Mouse (Mus musculus) right cerebral cortex, postnatal 10 days (tissue): Measurements from ENCODE around the gene Slc35f1.

Experiments used
- DNase-seq, 2 experiments: peaks; one replicate each; pipeline ENCODE4 v3.0.0; 2021; ENCODE audit warnings: low spot score in 2 of 2

Slc35f1 gene

DNA sequence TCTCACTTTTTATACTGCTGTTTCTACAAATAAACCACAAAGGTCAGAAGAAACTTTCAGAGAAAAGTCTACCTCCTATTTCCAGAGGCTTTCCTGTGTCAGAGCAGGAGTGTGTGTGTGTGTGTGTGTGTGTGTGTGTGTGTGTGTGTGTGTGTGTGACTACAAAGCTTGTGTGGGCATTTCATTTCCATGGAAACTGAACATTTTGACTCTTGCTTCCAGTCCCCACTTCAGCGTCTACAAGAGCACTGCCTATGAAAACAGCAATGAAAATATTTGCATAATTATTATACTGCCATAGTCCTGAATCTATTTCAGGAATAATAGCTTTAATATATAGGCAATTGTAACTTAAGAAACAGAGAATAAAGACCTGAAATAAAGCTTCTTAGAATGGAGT is 241.8 kb downstream of the Slc35f1 start:
- DNase-seq: no peak

DNA sequence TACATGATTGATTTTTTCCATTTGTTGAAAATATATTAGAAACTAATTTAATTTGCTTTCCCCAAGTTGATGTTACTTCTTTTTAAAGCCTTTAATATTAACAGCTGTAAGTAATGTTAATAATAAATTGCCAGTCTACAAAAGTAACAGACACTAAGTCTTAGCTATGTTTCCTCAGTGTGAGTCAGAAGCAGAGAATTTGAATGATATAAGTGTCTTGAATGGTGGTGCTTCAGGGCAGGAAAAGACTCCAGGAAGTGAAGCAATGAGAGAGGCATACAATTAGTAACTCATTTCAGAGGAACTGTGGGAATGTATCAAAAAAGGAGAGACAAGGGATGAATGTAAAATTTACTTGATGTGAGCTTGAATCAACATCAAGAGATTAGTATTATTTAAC is 244.3 kb downstream of the Slc35f1 start:
- DNase-seq: no peak

DNA sequence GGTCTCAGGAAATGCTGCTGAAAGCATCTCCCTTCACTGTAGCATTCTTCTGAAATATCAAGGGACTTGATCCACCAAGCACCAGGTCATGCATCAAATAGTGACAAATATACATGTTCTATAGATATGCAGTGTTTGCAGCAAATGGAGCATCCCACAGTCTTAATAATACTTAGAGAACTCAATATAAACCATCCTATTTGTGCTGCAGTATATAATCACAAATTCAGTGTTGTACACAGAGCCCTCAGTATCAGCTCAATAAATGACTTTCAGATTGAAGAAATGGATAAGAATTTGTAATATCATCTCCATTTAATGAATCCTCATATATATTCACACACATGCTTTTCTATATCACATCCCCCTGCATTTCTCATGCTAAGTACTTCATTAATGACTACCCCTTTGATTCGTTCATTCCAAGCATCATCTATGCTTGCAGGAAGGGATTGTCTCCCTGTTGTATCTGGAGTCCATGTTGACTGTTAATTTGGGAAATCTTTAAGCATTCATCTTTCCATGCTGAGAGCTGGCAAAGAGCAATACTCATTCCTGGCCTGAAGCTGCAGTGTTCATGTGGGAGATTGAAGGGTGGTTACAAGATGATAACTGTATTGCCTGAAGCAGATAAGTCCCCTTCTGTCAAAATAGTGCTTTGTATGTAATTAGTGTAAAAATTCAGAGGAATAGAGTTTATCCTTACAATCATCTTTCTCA is 249.9 kb downstream of the Slc35f1 start:
- DNase-seq: no peak

DNA sequence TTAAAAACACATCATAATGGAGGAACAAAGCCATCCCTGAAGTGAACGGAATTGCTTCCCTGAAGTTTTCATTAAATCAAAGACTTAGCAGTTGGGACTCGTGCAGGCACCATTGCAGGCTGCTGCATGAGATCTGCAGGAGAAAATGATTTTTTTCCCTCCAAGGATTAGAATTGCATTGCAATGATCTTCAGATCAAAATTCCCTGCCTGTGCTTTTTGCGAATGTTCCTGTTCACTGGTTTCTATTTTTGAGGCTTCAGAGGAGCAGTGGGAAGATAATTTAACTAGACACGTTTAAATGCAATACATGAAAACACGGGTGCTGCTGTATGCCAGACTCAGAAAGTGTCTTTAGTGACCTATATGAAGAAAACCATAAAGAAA is 250.5 kb downstream of the Slc35f1 start:
- no peak for DNase-seq

DNA sequence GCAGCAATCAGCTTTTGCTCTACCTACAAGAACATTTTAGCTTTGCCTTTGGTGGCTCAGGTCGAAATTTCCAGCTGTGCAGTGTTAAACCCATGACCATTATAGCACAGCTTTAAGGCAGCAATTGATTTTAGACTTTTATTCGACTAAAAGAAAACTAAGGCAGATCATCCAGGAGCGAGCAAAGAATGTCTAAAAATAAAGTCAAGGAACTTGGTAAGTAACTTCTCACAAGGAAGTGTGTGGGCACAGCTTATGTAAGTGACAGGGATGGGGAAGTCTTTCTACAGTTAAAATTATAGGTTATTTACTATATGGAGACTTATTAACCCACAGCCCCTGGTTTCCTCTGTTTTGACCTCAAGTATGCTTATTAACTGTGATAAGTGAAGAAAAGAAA is 262.2 kb downstream of the Slc35f1 start:
- DNase-seq: no peak

DNA sequence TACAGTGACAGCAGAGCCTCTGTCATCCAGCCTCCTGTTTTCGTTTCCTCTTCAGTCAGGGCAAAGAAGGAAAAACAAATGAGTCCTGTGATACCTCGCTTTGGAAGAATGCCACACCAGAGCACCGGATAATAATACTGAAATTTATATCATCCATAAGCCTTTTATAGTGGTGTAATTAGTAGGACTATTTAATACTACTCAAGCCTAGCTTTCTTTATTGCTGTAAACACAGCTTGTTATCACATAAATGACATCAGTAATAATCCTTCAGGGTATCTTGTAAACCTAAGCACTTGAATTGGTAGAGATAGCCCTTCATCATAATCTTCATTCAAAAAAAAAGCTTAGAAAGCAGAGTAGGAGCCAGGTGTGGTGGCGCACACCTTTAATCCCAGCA is 266.4 kb downstream of the Slc35f1 start:
- no peak for DNase-seq

DNA sequence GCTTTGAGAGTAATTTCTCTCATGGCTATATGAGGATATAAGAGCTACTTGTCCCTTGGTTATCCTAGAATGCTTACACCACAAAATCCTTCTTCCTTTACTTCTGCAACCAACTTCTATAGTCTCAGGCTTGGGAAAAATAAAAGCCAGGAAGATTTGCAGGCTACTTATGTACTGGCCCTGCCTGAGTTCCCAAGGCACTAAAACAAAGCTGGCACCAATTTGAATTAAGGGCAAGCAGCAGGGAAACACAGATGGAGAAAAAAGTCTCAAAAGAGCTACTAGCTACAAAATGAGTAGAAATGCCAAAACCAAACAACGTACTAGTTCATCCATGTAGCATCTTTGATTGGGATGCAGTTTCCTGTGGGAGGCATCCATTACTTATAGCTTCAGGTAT is 288.9 kb downstream of the Slc35f1 start:
- no peak for DNase-seq

DNA sequence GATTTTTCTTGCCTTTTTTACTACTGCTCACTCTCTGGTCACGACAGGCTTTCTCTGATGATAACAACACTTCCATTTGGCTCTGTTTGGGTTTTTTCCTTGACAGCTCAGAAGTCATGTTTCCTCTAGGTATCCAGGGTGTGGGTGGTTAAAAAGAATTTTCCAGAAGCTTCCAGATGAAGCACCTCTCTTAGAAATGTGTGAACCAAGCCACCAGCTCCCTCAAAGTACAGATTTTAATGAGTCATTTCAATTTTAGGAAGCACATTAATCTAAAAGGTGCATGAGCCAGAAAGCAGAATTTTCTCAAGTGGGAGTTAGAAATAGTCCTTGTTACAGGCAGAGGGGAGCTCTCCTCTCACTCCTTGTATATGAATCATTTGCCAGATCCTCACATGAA is 292.5 kb downstream of the Slc35f1 start:
- DNase-seq: no peak

DNA sequence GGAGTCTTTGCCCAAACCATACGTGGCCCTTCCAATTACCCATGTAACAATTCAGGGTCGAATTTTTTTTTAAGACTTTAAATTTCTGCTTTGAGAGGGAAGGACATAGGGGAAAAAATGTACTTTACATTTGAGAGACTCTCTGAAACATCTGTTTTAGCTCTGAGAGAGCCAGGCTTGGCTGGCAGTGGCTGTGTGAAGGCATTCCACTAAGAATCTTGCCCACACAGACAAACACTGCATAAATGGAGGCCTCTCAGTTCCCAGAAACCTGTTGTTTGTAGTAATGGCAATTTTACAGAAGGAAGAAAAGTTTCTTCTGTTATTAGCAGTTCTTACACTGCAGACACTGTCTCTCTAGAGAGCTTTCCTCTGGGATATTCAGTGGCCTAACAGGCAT is 301.9 kb downstream of the Slc35f1 start:
- peak; percentile 40 to 45 for DNase-seq

DNA sequence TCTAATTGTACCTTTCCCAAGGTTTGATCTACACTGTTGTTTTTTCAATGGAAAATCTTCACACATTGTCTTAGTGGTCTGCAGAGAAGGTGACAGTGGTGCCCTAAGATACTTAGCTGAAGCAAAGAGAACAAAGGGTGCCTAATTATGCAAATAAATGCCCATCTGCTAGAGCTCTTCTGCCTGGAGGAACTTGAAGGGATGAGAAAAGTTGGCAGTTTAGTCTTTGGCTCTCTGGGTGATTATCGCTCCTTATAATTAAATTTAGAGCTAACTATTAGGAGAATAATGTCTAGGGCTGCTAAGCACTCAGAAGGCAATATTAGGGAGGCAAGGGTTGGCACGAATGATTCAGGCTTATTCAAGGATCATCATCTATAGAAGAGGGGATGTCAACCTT is 306.6 kb downstream of the Slc35f1 start:
- DNase-seq: no peak

DNA sequence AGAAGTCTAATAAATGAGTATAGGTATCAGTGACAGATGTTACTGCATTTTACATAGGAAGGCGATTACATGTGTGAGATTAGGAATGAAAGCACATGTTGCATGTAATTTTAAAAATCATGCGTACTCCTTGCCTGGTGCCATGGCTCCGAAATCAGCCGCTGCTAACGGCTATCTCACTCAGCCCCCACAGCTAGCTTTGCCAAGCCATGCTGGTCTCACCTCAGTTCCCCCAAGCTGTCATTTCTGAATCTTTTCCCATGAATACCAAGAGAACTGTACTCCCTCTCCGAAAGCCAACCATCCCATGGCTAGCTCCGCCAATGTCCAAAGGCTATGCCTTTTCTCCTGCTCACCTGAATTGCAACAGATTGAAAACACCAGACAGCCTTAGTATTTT is 310.8 kb downstream of the Slc35f1 start:
- no peak for DNase-seq

DNA sequence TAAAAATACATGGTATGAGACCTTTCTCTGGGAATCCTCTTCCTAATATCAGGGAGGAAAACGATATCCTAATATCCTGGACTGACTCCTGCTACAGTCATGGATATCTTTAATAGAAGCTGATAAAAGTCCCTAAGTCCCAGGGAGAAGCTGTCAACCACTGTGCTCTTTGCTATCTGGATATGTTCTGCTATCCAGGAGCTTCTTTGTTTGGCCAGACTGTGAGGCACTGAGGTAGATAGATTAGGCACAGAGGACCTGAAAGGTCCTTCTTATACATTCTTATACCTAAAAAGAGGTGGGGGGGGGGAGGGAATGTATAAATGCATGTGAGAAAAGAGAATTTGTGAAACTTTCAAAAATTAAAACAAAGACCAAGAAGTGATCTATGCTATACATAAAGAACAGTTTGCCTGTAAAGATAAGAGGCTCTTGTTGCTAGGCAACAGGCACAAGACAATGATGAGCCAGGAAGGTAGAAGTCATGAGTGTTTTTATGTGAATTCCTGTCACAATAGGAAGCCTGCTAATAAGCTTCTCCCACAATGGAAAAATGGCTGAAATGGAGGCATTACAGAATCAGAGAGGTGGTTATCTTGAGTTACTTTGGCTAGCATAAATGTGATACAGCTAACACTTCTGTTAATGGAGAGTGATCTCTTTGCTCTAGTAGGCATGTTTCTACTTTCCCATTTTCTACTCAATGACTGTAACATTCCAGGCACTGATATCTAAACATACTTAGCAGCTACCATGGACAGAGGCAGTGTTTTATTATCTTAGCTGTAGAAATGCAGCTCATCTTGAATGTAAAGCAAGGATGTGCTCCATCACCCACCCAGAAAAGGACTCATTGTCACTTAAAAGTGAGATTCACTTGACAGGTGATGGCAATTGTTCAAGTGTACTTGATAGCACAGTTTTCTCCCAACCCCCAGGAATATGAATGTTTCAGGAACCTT is 316.2 kb downstream of the Slc35f1 start:
- no peak for DNase-seq

DNA sequence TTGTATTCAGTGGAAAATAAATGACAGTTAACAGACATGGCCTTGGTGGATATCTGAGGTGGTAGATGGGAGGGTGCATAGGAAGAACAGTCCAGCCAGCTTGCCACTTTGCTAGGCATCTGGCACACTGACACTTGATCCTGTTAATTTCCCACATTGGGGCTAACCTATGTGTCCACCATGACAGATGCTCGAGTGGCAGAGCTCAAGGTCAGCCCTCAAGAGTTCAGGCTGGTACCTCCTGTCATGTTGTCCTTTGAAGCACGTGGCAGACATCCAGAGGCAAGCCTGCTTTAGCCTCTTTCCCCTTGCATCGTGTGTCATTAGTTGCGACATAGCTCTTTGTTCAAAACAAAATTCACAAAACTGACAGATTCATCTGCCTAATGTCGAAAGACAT is 323.5 kb downstream of the Slc35f1 start:
- no peak for DNase-seq

DNA sequence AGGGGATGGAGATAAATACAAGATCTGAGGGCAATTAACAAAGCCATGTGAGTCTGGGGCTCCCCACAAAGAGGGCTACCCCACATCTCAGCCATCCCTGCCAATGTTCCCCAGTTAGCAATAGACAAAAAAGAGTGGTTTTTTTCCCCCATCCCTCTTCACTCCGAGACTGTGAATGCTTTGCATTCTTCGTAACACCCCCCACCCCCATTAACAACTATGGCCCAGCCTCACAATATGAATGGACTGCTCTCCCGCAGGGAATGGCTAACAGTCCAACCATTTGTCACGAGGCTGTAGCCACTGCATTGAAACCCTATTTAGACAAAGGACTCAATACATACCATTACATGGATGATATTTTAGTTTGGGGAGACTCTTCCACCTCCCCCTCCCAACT is 338.1 kb downstream of the Slc35f1 start:
- no peak for DNase-seq

DNA sequence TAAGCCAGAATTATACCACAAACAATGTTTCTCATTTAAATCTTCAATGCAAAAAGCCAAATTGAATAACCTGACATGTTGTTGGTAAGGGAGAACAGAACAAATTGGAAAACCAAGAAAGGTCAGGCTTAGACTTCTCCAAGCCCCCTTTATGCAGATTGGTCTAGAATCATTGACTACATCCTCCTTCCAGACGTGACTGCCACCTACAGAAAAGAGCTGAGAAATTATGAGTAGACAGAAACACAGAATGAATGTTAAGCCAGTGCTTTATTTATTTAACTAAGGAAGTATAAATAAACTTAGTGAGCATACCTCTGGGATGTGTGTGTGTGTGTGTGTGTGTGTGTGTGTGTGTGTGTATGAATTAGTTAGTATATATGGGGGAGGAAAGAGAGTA is 344.9 kb downstream of the Slc35f1 start:
- no peak for DNase-seq

DNA sequence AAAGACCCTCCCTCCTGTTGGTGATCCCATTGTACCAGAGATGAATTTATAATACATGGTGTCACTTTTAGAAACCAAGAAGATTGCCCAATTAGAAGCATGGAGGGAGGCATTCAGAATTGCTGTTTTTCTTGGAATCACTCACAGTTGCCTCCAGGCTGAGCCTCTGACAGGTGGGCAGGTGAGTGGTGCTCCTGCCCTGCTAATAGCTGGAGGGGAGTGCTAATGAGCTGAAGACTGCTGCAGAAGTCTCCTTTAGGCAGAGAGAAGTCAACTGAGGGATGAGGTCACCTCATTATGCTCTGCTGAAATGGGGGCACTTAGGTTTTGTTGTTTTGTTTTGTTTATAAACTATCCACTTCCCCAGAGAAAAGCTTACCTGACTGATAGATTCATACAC is 355.6 kb downstream of the Slc35f1 start:
- no peak for DNase-seq

DNA sequence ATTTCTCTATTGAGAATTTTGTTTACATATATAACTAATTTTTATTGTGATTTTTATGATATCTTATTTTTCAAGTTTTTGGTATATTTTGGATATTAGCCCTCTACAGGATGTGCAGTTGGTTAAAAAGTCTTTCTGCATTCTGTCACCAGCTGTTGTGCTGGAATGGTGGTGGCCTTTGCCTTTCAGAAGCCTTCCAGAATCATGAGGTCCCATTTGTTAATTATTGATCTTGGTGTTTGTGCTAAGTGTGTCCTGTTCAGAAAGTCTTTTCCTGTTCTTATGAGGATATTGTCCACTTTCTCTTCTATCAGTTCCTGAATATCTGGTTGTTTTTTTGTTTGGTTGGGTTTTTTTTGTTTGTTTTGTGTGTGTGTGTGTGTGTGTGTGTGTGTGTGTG is 362.2 kb downstream of the Slc35f1 start:
- DNase-seq: no peak

DNA sequence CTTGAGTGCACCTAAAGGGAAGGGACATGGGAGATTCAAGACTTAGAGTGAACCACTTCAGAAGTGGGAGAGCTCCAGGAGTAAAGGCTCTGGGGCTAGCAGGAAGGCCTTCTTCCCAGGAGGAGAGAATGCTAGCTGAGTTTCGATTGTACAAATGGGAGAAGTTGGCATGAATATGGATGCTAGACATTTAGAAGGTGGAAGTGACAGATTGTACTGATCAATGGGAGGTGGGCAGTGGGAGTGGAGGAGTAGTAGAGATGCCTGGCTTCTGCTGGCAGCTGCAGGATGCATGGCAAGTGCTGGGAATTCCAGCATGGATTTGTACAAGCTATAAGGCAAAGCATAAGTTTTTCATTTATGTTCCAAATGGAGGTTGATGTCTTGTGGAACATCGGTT is 370.4 kb downstream of the Slc35f1 start:
- DNase-seq: no peak

DNA sequence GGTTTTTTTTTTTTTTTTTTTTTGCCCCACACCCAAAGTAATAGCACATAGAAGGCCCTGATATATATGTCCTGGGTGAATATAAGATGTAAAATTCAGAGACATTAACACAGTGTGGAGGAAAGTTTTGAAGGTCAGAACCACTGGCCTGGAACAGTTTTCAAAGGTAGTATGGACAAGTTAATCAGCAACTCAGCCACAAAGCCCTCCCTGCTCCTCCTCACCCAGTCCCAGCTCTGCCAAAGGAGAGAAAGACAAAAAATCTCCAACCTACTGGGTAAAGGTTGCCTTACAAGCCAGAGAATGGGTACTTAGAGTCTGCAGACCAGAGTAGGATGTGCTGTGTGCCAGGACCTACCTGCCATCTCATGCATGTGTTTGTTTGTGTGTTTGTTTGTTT is 372.4 kb downstream of the Slc35f1 start:
- no peak for DNase-seq

DNA sequence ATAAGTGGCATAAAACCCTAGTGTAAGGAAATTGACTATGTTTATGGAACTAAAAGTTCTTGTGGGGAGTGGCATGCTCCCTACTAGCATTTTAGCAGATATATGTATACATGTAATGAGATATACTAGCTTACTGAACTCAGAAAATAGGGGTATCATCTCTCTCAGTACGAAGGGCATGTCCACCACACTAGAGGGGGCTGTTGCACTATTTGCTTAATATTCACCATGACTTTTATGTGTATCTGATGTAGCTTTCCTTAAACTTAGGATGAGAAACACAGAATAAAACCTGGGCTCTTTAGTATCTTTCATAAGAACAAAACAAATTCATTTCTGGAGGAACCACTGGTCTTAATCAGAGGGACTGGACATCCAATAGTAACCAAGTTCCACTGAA is 397.5 kb downstream of the Slc35f1 start:
- DNase-seq: peak in 1 of 2 experiments; percentile 29

DNA sequence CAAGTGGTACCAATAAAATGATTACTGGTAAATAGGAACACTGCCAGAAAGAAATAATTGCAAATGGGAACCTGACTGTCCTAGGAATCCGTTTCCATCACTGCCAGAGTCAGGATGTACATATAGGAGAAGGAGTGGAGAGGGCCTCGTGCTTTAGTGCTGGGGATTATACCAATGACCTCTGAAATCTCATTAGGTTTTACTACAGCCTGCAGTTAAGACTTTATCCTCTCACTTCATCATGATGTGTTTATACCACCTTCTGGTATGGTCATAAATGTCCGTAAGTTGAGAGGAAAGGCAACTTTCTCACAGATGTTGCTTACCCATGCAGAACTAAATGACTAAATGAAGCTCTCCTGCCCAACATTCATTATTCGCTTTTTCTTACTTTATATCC is 401.2 kb downstream of the Slc35f1 start:
- DNase-seq: no peak

DNA sequence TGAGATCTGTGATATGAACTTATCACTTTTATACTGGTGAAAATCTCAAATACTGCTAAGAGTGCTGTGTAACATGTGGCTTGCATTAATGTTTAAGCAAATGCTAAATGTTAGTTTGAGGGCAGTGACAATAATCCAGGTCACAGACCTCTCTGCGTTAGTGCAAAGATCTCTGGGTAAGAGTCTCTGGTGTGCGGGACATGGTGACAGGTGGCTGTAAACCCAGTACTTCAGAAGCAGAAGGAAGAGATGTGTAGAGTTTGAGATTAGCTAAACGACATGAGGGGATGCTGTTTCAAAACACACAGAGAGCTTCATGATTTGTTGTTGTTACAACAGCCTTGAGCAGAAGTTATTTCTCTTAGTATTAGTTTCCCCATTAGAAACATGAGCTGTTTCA is 406.1 kb downstream of the Slc35f1 start:
- no peak for DNase-seq

DNA sequence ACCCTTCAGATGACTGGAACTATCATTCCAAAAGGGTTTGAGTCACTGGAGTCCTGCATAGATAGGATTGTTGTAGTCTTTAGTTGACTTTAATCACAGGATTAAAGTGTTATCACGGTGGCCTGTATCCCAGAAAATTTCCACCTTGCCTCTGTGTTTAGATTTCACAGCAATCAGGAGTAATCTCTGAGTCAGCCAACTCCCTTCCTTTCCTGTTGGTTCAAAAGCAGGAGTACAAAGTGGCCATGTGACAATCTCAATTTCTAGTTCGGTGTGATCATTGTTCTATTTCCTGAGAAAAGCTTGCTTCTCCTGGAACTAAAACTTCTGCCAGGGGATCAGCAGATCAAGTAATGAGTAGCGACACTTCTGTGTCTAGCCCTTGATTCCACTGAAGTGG is 410.5 kb downstream of the Slc35f1 start:
- DNase-seq: no peak
